Mouse (Mus musculus) CD4-positive, CD25-positive, alpha-beta regulatory T cell, adult 9 weeks (primary cell): ENCODE data around the gene Fanca. TPM values are rescaled to one million over a fixed set of nuclear protein-coding genes. Genes with fewer than 3 reads are reported as not detected.

Source experiments
- polyA plus RNA-seq: library from polyadenylated mRNA; unstranded; fragments of 100-300 nt; shearing (Covaris generic); gene quantifications from one replicate; pipeline ENCODE4 v1.2.1, GENCODE M21; 2017

Fanca gene
- polyA plus RNA-seq: 7.4 TPM

DNA sequence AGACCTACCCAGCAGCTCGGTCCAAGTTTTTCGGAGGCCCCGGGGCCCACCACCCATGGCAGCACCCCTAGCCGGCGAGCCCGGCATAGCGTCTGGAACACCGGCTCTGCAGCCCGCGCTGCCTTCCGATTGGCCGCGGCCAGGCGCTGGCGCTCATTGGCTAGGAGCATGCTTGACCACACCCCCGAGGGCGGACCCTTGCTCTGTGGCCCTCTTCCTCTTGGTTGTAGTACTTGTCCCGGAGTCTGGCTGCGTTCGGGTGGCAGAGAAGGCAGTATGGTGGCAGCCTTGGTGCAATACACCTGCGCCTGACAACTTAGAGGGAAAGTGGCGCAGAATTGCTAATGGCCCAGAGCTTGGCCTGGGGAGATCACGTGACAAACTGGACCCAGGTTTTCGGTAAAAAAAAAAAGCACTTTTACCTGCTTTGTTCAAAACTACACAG, at the start of gene Fanca:
Gene Fanca (minus strand): TSS at position 110 of the 445 bp plus-strand sequence.

DNA sequence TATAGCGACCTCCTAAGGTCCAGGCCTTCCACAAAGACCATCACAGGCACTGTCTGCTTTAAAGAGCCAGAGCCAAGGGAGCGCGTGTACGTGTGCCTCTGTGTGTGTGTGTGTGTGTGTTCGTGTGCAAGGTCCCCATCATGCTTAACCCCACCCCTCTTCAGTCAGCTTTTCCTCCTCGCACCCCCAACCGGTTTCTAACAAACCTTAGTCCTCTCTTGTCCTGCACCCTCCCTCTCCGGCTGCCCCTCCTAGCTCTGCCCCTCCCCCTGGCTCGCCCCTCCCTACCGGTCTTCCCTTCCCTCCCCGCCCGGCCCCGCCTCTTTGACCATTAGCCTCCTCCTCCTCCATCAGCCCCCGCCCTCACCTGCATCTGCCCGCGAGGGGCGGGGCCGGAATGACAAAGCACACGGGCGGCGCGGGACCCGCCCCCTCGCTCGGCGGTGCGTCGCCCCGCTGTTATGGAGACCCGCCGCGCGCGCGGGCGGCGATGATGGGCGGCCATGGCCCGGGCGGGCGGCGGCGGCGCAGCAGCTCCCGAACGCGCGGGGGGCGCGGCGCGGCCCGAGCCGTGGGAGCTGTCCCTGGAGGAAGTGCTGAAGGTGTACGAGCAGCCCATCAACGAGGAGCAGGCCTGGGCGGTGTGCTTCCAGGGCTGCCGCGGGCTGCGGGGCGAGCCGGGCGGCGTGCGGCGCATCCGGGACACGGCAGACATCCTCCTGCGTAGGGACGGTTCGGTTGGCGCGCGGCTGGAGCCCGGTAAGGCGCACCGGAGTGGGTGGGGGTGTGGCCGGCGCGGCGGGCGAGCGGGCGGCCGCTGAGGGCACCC, 14.1 kb upstream of the Fanca start, which contains the start of gene Spire2:
Gene Spire2 (plus strand): TSS at position 452 of the 829 bp plus-strand sequence.

DNA sequence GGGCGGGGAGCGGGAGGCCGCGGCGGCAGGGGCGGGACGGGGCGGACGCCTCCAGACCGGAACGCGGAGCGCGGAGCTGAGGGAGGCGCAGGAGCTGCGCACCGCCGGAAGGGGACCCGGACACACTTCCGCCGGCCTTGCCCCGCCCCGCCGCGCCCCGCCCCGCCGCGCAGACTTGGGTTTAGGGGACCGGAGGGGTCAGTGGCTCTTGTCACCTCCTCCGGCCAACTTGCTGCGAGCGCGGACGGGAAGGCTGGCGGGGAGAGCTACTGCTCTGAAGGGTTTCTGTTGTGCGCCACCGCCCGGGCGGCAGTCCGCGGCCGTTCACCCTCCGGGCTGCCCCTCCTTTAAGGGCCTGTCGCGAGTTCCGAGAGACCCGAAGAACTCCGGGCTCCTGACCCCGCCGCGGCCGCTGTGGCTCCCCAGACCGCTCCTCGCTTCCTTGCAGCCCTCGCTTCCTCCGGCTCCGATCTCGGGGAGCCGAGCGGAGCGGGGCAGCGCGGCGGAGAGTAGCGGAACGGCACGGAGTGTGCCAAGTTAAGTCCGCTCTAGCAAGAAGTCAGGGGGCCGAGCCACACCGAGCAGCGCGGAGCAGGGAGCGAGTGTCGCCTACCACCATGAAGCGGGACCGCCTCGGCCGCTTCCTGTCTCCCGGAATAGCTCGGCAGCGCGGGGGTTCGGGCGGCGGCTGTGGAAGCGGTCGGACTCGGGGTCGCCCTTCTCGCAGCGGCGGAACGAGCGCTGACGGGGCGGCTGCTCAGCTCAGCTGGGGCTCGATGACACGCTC, 64.1 kb downstream of the Fanca start, which contains the start of the genes Zfp276 and Vps9d1:
Gene Zfp276 (plus strand): TSS at position 97 of the 787 bp plus-strand sequence.
Gene Vps9d1 (minus strand): TSS at position 250 of the 787 bp plus-strand sequence.

DNA sequence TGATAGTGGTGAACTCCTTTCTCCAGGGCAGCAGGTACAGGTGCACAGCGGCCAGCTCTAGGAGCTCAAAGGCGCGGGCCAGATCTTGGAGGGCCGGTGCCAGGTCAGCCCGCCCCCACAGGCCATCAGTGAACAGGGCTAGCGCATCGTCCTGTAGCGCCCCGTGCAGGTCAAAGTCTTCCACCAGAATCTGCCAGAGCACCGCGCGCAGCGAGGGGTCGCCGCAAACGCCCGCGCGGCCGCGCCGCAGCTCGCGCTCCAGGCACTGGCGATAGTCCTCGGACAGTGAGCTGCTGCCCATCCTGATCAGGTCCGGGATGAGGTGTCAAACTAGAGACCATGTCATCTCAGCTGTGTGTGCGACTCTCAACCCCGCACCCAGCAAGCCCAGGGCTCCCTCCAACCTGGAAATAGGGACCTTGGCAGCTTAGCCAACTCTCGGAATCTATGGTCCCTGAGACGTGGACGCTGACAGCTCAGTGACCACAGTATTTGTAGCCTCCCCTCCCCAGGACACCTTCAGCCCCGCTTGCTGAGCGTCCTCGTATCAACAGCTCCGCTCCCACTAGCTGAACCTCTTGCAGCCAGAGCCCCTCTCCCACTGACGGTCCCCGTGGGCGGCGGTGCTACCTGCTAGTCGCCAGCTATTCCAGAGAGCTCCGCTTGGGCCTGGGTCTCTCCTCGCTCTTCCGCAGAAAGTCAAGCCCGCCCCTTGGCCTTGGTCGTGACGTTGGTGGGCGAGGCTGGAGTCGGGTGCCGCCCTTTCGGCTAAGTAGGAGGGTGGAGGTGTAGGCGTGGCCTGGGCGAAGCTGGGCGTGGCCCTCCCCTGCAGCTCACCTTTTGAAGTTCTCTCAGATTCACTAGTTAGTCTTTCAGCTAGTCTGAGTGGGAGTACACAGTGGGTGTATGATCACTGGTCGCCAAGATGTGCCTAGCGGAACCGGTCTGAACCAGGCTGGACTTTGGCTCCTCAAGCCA, 82.6 kb downstream of the Fanca start, which contains the start of gene Spata2l:
Gene Spata2l (minus strand): TSS at position 714 of the 978 bp plus-strand sequence.

GRCm38 (mm10) chr8:123224278-123225266, 93.8 kb downstream of the Fanca start, which contains the start of gene Cdk10:
TSS of gene Cdk10 (plus strand) at chr8:123224842.

Other genes with a start within 250 kb of the Fanca start
- 960 TPM for gene Rpl13, start 216.2 kb downstream of the Fanca start, polyA plus RNA-seq
- gene Cpne7, start 201.2 kb downstream of the Fanca start, polyA plus RNA-seq: 1.5 TPM
- not detected for gene Sult5a1, start 160.3 kb downstream of the Fanca start, polyA plus RNA-seq
- gene Dpep1, start 132.3 kb downstream of the Fanca start, polyA plus RNA-seq: not detected
- 264 TPM for gene Chmp1a, start 105.8 kb downstream of the Fanca start, polyA plus RNA-seq
- not detected for gene Spata33, start 105.7 kb downstream of the Fanca start, polyA plus RNA-seq
- 26.3 TPM for gene Cdk10, start 93.7 kb downstream of the Fanca start, polyA plus RNA-seq
- gene Spata2l, start 82.3 kb downstream of the Fanca start, polyA plus RNA-seq: 6.6 TPM
- gene Zfp276, start 64.4 kb downstream of the Fanca start, polyA plus RNA-seq: 13.7 TPM
- gene Vps9d1, start 64.2 kb downstream of the Fanca start, polyA plus RNA-seq: 16.4 TPM
- not detected for gene Spire2, start 14.1 kb upstream of the Fanca start, polyA plus RNA-seq
- gene Tcf25, start 55.2 kb upstream of the Fanca start, polyA plus RNA-seq: 356 TPM
- gene Mc1r, start 88.5 kb upstream of the Fanca start, polyA plus RNA-seq: 0.07 TPM
- 0.33 TPM for gene Tubb3, start 92.8 kb upstream of the Fanca start, polyA plus RNA-seq
- gene Def8, start 105.0 kb upstream of the Fanca start, polyA plus RNA-seq: 19.8 TPM
- gene Afg3l1, start 159.3 kb upstream of the Fanca start, polyA plus RNA-seq: 65.8 TPM
- not detected for gene Dbndd1, start 196.9 kb upstream of the Fanca start, polyA plus RNA-seq
- gene Gas8, start 200.3 kb upstream of the Fanca start, polyA plus RNA-seq: 8.3 TPM